Mouse (Mus musculus): ENCODE measurements around the gene Bahd1.

The Bahd1 gene

GRCm38 (mm10) chr2:118899306-118899705 is 871 bp upstream of the Bahd1 start:
- DNase-seq = no peak

GRCm38 (mm10) chr2:118900826-118901140 is 606 bp downstream of the Bahd1 start:
- DNase-seq = no peak

- peak; percentile 97 for DNase-seq
Observed at GRCm38 (mm10) chr2:118901175-118902031, 1.2 kb downstream of the Bahd1 start.

- DNase-seq = peak; percentile 82
Observed at GRCm38 (mm10) chr2:118902051-118903025, 2.2 kb downstream of the Bahd1 start.

DNA sequence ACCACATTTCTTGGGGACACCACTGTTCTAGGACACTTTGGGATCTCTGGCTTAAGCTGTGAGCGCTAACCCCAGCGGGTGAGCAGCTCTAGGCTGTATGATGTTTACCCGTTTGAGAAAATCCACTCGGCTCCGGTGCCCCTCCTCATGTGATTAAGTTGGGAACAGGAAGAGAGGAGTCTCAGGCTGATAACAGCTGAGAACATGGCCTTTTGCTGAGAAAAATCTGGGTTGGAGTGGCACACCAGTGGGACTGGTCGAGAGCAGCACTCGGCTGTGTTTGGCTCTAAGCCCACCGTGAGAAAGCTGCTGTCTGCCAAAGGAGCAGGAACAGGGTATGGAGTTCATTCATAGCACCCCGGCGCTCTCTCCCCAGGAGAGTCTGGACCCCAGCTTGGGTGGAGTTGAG is 3.2 kb downstream of the Bahd1 start:
- no peak for DNase-seq

DNA sequence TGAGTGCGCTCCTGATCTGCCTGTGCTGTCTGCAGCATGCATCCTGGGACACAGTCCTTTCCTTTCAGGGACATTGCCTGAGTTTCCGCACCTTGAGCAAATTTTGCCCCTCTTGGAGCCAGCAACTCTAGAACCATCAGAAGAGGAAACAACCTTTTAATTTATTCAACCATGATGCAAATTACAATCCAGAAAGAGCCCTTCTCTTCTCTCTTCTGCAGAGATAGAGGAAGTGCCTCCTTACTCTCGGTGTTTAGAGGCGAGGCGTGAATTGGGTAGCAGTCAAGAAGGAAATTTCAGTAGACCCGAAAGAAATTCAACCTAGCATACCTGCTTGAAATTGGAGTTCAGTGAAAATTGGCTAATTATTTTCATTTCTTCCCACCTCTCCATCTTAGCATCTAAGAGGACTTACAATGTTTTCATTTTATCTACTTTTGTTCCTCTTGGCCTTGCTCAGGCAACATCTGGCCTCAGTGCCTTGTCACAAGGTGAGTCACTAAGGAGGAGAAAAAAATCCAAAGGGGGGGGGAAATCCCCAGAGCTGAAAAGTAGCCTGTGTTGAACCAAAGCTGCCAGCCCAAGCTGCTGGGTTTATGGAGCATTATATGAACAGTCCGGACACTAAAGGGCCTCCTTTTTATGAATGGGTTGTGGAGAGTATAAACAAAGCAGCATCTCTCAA is 5.4 kb downstream of the Bahd1 start:
- no peak for DNase-seq

DNA sequence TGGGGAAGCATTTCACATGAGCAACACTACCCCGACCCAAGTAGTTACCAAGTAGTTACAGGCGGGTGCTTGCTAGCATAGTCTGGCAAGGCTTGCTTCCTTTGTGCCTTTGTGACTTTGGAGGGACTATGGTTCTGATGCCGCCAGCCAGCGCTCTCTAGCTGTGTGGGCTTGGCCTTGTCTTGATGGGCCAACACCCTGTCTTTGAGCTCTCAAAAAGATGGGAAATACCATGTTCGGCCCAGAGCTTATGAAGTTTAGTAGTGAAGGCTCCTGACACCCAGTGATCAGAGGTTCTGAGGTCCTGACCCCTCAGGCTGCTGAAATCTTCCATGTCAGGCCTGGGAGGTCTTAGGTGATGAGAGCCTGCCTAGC is 5.9 kb downstream of the Bahd1 start:
- no peak for DNase-seq

- DNase-seq = no peak
Observed at GRCm38 (mm10) chr2:118907781-118908180, 7.6 kb downstream of the Bahd1 start.

GRCm38 (mm10) chr2:118909151-118909550 is 9.0 kb downstream of the Bahd1 start:
- DNase-seq = no peak

- no peak for DNase-seq
Observed at GRCm38 (mm10) chr2:118910605-118911278, 10.6 kb downstream of the Bahd1 start.

- no peak for DNase-seq
Observed at GRCm38 (mm10) chr2:118912706-118913105, 12.5 kb downstream of the Bahd1 start.

DNA sequence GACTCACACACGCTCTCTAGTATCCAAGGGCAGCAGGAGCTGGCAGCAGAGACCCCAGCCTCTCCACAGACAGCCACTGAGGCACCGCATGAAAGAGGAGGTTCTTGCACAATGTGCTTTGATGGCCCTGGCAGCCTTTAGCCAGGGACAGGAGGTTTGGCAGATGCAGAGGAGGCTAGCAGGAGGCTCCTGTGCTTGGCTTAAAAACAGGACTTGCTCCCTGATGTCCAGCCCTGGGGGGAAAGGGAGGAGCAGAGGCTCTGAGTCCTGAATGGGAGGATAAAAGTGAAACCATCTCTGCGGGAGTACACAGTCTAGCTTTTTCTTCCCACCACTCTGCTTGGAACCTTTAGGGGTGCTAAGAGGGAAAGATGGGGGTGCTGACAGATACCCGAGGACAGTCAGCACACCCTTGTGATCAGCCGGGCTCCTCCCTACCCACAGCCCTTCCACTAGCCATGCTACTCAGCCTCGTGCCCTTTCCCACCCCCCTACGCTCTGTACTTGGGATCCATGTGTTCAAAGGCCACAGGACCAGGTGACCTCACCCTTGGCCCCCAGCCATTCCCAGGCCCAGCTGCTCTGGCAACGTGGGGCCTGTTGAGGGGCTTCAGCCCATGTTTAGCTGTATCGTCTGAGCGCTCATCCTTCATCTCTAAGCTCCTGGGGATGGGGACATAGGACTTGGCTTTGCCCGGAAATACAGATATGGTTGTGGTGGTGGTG is 13.5 kb downstream of the Bahd1 start:
- peak; percentile 59 for DNase-seq

DNA sequence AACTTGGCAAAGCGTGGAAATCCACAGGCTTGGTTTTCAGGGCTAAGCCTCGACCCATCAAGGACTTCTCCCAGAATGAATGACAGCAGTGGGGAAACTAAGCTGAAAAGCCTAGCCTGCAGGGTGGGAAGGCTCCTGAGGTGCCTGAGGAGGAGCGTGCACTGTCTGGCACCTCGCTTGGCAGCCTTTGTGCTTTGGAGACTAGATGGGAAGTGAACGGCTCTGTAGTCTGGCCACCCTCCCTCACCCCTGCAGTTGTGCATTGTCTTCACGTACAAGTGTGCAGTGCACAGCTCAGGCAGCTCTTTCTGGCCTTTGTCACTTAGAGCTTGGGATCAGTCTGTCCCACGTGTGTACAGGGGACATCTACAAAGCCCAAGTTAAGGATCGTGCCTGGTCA is 14.5 kb downstream of the Bahd1 start:
- DNase-seq = no peak

DNA sequence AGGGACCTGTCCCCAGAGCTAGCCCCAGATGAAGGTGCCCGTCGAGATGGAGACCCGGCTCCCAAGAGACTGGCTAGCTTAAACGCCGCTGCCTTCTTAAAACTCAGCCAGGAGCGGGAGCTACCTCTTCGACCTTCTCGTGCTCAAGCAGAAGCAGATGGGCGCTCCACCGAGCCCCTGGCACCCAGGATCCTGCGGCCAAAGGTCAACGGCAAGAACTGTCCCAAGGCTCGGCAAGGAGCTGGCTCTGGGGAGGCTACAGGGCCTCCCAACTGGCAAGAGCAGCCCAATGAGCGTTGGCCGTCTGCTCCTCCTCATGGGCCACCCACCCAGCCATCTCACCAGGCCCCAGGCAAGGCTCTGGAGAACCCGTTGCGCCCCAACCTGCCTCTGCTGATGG is 16.3 kb downstream of the Bahd1 start:
- DNase-seq = peak; percentile 69

GRCm38 (mm10) chr2:118918543-118918942 is 18.4 kb downstream of the Bahd1 start:
- no peak for DNase-seq

- no peak for DNase-seq
Observed at GRCm38 (mm10) chr2:118920428-118920827, 20.3 kb downstream of the Bahd1 start.

GRCm38 (mm10) chr2:118925952-118926351 is 25.8 kb downstream of the Bahd1 start:
- no peak for DNase-seq

DNA sequence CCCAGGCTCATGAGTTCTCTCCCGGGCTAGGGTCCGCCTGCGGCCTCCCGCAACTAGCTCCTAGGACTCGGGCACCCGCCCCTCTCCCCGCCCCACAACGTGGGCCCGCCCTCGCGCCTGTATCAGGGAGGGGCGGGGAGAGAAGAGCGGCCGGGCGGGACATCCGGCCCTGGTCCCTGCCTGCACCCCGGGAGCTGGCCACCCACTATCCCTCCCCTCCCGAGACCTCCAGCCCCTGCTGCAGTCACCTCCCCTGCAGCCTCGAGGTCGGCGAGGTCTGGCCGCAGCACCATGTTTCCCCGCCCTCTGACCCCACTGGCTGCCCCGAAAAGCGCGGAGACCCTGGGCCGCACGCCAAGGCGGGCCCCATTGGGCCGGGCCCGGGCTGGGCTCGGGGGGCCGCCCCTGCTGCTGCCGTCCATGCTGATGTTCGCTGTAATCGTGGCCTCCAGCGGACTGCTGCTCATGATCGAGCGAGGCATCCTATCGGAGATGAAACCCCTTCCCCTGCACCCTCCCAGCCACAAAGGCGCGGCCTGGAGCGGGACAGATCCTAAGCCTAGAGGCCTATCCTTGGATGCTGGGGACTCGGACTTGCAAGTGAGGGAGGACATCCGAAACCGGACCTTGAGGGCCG is 26.3 kb downstream of the Bahd1 start, which contains the start of gene Chst14:
Gene Chst14, plus strand, starts transcription at position 136 of the 637 bp plus-strand sequence.
- peak; percentile 80 for DNase-seq

- no peak for DNase-seq
Observed at GRCm38 (mm10) chr2:118926998-118927739, 27.0 kb downstream of the Bahd1 start.

DNA sequence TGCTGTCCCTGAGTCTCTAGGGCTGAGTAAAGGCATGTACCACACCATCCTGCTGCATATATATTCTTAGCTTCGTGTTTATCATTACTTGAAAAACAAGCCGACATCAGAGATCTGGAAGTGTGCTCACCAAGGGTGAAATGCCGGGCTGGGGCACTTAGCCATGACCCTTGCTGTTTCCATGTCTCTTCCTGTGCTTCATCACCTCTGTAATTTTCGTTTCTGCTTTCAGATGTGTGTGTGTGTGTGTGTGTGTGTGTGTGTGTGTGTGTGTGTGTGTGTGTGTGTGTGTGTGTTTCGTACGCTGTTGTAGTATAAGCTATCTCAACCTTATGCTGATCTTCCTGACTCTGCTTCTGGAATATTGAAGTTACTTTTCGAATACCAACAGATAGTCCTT is 41.2 kb downstream of the Bahd1 start:
- DNase-seq = no peak

- no peak for DNase-seq
Observed at GRCm38 (mm10) chr2:118943232-118943631, 43.1 kb downstream of the Bahd1 start.
